Mouse (Mus musculus) layer of hippocampus, adult 11-12 months (tissue): Measurements from ENCODE around the gene Ifnl3.

Experiments
- DNase-seq: peaks from one replicate; pipeline ENCODE4 v3.0.0; 2022; ENCODE audit warnings: low spot score

Gene Ifnl3

DNA sequence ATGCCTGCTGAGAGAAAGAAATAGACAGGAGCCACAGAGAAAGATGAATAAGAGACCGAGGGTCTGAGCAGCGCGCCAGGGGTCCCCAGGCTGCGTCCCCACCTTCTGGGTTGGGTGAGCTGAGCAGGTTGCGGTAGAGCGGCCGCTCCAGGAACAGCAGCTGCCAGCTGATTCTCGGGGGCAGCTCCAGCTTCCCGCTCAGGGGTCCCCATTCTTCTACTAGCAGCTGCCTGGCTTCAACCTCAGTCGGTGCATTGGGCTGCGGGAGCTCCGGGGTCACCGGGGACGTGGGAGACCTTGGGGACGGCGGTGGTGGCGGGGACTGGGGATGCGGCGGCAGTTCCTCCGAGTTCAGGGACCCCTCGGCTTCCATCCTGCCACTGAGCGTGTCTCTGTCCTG is 24.0 kb downstream of the Ifnl3 start:
- DNase-seq: no peak

DNA sequence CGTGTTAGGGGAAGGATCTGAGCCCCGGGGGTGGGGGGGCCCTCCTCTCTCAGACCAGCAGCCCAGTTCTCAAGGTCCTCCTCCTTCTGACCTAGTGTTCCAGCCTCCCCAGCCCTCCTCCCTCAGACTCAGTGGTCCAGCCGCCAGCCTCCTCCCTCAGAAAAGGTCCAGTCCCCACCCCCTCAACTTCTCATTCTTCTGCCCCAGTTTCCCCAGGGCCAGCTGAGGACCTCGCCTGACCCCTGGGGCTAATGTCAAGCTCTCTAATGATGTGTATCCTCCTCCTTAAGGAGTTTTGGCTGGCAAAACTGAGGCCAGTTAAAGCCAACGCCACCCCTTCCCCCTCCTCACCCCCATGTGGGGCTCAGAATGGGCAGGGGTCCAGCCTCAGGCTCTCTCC is 24.5 kb downstream of the Ifnl3 start, which contains the start of gene Nccrp1:
Gene Nccrp1, minus strand, starts transcription at position 101 of the 400 bp plus-strand sequence.
- no peak for DNase-seq

DNA sequence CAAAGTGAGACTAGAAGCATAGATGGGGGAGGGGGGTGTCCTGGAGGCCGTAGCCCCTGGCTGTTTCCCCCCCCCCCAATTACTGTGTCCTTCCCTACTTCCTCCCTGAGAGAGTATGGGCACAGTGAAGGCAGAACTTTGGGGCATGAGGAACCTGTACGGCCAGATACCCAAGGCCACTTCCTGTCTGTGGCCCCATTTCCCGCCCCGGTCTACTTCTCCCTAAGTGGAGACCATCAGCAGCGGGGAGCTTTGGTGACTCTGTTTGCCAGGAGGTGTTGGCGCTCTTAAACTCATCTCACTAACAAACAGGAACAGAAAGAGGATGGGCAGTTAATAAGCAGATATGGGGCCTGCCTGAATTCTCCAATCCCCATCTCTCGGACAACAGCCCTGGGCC is 25.0 kb downstream of the Ifnl3 start:
- no peak for DNase-seq

DNA sequence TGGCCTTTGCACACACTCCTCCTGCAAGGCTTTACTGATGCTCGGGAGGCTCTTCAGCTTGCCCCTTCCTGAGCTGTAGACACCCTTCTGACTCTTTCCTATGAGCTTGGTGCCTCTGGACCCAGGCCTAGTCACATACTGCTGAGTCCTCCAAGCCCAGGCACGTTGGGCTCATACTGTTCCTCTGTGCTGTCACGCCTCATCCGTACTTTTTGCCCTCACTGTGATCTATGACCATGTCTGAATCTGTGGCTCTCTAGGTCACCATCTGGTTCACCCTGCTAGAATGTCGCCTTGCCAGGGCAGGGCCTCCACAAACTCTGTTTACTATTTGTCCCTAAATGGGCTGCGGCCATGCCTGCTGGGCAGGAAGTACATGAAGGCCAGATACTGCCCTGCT is 30.4 kb downstream of the Ifnl3 start:
- no peak for DNase-seq

DNA sequence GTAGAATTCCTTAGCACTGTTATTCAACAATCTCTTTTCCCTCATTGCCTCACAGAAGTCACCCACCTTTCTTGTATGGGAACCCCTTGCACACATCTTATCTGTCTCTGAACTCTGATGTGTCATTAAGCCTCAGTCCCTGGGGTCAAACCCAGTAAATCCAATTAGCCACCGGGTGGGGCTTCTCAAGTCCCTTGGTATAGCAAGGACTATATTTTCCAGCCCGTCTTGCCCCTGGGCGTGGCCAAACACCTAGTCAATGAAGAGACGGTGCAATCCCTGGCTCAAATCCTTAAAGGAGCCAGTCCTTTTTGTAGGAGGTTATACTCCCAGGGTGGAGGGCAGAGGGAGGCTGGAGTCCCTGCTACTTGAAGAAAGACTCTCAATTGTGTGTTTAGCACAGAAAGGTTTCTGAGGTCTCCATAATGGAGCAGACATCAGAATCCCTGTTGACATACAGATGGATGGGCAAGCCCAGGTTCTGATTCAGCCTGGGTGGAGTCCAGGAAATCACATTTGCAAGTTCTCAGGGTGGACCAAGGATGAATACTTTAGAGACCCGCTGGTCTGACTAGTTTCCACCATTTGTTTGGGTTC is 33.4 kb downstream of the Ifnl3 start:
- DNase-seq: no peak

DNA sequence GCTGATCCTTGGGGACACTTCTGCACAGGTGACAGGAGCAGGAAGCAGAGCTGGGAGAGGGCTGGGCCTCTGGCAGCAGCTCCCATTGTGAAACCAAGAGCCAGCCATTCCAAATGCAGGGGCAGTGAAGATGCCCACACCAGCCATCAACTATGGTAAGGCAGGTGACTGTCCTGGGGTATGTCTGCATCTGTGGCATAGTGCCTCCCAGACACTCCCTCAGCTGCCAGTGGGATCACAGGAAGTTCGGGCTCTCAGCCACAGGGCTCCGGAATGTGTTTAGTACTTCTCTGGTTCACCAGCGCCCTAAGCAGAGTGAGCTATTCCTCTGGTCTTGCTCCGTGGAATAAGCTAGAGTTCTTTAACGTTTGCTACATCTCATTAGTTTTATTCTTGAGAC is 34.4 kb downstream of the Ifnl3 start:
- DNase-seq: no peak

DNA sequence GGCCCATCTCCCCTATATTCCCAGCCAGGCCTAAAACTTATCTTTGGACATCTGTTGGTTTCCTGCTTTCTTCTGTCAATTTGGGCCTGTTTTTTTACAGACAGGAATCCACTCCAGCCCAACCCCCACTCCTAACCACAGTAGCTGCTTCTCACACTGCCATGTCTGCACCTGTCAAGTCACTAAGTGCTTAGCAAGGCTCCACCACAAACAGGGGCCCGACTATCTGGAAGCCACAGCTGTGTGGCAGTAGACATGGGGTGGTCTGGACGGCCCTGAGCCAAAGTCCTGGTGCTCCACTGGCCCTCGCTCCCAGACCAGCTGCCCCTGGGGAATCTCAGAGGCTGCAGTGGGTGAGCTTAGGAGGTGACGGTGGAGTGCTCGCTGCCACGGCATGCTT is 35.1 kb downstream of the Ifnl3 start:
- no peak for DNase-seq

DNA sequence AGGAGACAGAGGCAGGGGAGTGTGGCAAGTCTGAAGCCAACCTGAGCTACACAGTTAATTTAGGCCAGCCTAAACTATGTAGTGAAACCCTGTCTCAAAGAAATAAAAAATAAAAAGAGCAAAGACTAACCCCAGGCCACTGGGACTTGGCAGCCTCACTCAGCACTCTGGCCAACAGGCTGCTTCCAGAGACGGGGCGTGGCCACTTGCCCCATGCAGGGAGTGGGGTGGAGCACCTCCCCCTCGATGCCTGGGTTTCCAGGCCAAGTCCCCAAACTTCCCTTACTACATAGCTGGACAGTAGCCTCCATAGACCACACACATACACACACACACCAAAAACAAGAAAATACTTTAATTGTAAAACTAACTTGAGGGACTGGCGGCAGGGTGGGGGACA is 35.9 kb downstream of the Ifnl3 start:
- no peak for DNase-seq

DNA sequence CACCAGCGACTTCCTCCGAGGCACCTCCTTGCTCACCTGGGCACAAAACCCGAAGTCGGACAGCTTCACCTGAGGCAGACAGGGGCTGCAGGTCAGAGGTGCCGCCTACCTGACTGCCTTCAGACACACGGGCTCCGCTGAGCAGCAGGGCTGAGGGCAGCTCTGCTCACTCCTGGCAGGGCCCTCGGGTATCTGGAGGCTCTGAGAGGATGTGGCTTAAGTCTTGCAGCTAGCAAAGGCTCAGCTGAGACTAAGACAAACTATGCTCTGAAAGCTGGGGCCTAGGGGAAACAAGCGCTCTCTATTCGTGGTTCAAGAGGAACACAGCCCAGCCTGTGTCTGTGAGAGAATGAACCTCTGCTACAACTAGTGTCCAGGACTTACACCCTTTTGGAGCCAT is 38.2 kb downstream of the Ifnl3 start:
- DNase-seq: no peak

DNA sequence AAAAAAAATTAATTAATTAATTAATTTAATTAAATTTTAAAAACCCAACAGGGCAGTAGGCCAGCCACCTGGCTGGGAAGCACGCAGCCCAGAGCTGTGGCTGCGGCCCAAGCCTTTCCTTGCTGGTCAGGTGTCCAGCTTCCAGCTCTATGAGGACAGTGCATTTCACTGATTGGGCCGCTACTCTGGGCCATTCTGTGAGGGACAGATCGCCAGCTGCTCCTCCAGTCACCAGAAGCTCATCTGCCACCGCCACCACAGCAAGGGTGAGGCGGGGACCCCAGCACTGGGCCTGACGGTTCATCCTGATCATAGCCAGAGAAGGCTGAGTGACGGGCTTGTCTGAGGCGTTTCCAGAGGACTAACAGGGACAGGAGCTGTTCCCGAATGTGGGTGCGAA is 39.3 kb downstream of the Ifnl3 start:
- DNase-seq: no peak

DNA sequence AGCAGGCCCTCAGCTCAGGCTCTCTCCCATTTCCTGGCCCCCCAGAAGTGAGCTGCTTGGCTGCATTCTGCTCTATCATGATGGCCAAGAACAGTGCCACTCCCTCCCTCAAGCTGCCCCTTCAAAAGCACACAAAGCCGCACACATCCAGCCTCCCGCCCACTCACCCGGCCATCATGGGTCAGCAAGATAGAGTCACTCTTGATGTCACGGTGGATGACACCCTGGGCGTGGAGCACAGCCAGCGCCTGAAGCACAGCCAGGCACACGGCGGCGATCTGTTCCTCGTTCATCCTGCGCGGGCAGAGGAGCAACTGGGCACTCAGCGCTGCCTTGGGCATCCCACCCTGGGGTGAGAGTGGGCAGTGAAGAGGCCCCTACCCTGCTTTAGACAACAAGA is 39.7 kb downstream of the Ifnl3 start:
- no peak for DNase-seq

DNA sequence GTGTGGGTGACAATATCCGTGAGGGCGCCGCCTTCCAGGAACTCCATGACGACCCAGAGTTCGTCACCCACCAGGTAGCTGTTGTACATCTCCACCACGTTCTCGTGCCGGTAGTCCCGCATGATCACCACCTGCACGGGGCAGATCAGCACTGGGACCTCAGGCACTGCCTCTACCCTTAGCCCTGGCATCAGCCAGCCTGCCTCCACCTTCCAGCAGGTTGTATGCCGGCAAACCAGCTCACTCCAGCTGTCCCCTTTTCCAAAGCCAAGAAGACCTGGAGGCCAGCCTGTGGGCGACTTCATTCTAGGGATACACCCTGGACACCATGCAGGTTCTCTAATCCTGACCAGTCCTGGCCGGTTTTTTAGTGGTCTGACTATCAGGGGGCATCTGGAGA is 40.3 kb downstream of the Ifnl3 start:
- DNase-seq: no peak

DNA sequence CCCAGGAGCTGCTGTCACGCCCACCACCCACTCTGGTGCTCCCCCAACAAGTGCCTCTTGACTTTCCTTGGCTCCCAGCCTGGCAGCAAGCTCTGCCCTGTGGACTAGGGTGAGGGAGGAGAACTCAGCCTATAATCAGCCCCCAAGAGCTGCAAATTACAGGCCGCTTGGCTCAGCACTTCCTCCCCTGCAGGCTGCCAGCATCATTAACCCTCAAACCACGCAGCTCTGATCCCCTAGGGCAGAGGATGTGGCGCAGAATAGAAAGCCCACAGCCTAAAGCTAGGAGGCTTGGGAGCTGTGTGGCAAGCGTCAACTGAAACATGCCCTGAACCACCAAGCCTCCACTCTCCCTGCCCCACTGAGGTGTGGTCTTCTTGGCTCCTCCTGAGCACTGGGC is 42.8 kb downstream of the Ifnl3 start:
- DNase-seq: no peak

DNA sequence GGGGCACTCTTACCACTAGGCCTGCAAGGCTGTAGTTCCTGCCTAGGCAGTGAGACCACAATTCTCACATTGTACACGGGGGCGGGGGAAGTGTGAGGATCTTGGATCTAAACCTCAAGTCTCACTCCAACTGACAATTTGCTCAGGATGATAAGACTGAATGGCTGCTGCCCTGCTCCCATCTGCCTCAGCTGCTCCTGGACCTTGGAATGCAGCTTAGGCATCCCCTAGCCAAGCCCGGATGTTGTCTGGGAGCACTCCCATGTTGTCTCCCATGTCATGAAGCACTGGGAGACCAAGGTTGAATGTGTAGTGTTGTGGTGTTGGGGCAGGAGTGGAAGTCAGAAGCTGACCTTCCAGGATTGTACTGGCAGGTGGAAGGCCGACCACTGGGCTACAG is 44.9 kb downstream of the Ifnl3 start:
- DNase-seq: no peak

DNA sequence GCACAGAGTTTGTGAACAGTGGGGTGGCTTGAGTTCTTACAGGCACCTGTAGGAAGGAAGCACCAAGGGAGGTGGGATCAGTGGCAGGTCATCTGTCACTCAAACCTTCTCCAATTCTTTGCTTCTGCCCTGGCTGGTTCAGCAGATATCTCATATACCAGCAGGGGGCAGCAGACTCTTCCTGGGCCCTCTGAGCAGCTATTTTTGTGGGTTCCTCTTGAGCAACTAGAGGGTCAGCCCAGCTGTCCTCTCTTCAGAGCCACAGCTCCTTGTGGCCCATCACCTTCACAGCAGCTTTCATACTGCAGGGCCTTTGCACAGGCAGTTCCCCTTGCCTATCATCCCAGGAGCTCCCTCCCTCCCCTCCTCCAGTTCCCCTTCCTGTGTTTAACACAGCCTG is 45.6 kb downstream of the Ifnl3 start:
- peak; percentile 83 for DNase-seq

DNA sequence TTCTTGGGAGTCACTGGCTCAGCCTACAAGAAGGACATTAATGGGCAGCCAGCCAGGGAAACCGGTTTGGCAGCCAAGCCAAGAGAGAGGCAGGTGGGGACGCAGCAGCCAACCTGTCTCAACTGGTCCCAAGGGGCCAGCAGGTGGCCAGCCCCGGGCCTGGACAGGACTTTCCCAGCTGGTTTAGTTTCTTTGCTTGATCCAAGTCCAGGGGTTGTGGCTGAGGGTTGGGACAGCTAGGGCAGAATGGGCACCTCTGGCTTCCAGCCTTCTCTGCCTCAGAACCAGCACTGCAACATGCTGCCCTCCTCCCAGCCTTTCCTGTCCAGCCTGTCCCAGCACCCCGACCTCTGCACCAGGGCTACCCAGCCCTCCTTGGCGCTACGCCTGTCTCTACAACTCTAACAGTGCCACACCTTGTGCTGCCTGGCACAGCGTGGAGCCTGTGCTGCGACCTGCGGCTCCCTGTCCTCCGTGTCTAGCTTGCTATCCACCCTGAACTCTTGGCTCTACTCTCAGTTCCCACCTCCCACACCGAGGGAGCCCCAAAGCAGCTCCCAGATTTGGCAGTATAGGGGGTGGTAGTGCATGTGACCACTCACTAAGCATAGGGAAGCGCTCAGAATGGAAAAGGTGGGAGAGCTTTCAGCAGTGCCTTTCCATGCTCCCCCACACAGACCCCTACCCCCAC is 47.8 kb downstream of the Ifnl3 start:
- DNase-seq: no peak

DNA sequence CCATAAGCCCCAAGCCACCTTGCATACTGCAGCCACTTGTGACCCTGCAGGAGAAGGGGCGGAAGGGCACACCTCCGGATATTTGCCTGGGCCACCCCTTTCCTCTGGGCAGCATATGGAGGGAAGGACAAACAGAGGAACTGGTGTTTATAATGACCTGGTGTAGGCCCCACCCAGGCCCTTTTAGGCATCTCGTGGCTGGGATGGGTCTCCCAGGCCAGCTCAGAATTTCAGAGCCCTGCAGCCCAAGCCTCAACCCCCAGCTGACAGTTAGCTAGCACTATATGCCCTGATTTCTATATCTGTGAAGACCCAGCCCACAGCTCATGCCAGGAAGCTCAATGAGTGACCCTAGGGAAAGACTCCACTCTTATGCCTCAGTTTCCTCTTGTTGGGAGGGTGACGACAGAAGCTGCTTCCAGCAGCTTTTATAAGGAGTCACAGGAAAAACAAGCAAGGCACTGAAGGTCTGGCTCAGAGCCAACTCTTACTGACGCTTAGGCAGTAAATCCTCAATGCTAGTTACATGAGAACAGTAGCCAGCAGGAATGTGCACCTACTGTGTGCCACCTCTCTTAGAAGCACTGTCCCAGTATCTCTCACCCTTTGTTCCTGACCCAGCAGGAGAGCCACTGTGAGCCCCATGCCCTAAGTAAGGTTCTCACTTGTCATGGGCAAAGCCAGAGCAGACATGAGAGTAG is 48.5 kb downstream of the Ifnl3 start:
- no peak for DNase-seq

DNA sequence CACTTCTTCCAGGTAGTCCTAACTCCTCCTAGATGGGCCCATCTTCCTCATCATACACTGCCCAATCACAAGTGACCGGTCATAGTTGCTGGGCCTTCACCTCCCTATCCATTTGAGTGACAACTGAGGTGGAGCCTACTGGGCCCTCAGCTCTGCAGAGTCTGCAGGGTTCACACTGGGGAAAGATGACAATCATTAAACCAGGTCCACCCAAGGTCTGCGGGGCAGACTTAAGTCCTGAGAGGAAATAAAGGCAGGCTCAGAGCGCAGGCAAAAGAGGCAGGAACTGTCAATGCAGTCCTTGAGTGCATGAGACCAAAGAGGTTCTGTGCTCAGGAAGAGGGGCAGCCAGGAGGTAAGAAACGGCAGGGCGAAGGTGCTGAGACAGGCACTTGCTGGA is 50.1 kb downstream of the Ifnl3 start:
- DNase-seq: no peak

DNA sequence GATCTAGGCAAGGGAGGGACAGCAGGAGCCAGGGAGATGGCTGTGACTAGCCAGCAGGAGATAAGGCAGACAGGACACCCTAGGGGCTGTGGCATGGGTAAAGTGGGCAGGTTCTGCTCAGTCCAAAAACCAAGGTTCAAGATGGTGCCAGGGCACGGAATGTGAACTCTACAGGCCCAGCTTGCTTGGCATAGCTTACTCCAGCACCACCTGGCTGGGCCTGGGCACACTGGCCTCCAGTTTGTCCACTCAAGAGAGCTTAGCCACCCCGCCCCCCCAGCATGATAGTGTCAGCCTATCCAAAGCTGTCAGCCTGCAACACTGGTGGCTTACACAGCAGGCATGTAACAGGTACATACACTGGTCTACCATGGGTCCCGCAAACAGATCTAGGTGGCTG is 50.6 kb downstream of the Ifnl3 start:
- no peak for DNase-seq
